Mouse (Mus musculus): ENCODE results near the gene Ltb. TPM values are rescaled to one million over a fixed set of nuclear protein-coding genes. Genes with fewer than 3 reads are reported as not detected.
A peak's percentile ranks its signal among the peaks of the same experiment; 100 is the strongest.
"Not testable (repeated sequence)": the region's sequence is repeated elsewhere in the genome, so short reads cannot be mapped to it uniquely, and the experiment has no call there.

Ltb gene
- polyA plus RNA-seq, 1 experiment from 2014 or later = not detected

DNA sequence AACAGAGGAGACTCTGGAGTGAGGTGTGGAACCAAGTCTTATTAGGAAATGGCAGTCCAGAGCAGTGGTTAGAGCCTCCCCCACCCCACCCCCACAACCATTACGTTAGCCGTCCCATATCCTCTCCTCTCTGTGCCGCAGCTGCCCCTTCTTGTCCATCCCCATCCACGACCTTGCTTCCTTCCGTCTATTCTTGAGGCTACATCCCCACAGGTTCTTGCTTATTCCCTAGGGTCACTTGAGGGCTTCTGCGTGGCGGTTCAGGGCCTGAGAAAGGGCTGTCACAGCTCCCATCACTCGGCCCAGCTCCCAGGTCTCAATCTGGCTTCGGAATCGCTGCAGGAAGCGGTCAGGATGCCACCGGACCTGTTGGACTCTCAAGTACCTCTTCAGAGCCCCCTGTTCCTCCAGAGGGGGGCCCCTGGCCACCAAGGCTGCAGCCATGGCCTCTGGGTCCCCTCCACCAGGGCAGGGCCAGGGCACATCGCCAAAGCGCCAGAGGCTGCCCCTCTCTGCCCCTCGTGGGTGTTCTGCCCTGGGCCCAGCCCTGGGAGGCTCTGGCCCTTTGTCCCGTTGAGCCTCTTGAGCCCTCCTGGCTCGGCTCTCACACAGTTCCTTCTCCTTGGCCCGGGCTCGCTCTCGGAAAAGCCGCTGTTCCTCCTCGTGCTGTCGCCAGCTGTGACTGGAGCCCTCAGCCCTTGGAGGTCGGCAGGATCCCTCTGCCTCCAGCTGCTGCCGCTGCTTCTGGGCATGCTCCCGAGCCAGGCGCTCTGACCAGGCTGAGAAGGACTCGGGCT, 26.1 kb downstream of the Ltb start, which contains the start of gene Gm16181:
Gm16181 (plus strand) TSS at position 679 of the 797 bp plus-strand sequence.
- peaks cover 44% of the 10 kb centered on the region for H3K36me3 ChIP-seq (ENCODE audit: poor library complexity, severe bottlenecking)
- no peak within 1 kb of the TSS for H3K27ac ChIP-seq
- no peaks in the 10 kb centered on the region for H3K9me3 ChIP-seq (replicated peaks)
- no peaks in the 10 kb centered on the region for H3K27me3 ChIP-seq
- no peak within 1 kb of the TSS for H3K4me2 ChIP-seq
- 83% methylated on average over 28 of the region's 28 CpGs for WGBS
- H3K9ac ChIP-seq = no peak within 1 kb of the TSS
- ATAC-seq = no peak
- H3K4me1 ChIP-seq = no peaks in the 10 kb centered on the region
- no peak within 1 kb of the TSS for H3K4me3 ChIP-seq

GRCm38 (mm10) chr17:35222299-35222698, 28.1 kb downstream of the Ltb start:
- no peak for ATAC-seq
- Histone ChIP-seq H3K27me3 (no peaks in the 10 kb centered on the region), H3K27ac (no peak overlapping the region), H3K4me3 (no peak overlapping the region), H3K4me2 (no peak overlapping the region), H3K4me1 (no peaks in the 10 kb centered on the region), H3K9me3 (replicated peaks) (no peaks in the 10 kb centered on the region), H3K36me3 (ENCODE audit: poor library complexity, severe bottlenecking) (peaks cover 56% of the 10 kb centered on the region), H3K9ac (no peak overlapping the region)
- 82% methylated on average over 6 of the region's 6 CpGs for WGBS

- no peak overlapping the region for H3K9ac ChIP-seq
- WGBS = 97% methylated on average over 4 of the region's 4 CpGs
- H3K27ac ChIP-seq = no peak overlapping the region
- H3K4me3 ChIP-seq = no peak overlapping the region
- no peaks in the 10 kb centered on the region for H3K4me1 ChIP-seq
- no peak for ATAC-seq
- no peaks in the 10 kb centered on the region for H3K27me3 ChIP-seq
- H3K4me2 ChIP-seq = no peak overlapping the region
- peaks cover 70% of the 10 kb centered on the region for H3K36me3 ChIP-seq (ENCODE audit: poor library complexity, severe bottlenecking)
- H3K9me3 ChIP-seq (replicated peaks) = no peaks in the 10 kb centered on the region
Observed at GRCm38 (mm10) chr17:35224641-35225040, 30.4 kb downstream of the Ltb start.

GRCm38 (mm10) chr17:35225456-35225855, 31.2 kb downstream of the Ltb start:
- WGBS = 96% methylated on average over 5 of the region's 5 CpGs

DNA sequence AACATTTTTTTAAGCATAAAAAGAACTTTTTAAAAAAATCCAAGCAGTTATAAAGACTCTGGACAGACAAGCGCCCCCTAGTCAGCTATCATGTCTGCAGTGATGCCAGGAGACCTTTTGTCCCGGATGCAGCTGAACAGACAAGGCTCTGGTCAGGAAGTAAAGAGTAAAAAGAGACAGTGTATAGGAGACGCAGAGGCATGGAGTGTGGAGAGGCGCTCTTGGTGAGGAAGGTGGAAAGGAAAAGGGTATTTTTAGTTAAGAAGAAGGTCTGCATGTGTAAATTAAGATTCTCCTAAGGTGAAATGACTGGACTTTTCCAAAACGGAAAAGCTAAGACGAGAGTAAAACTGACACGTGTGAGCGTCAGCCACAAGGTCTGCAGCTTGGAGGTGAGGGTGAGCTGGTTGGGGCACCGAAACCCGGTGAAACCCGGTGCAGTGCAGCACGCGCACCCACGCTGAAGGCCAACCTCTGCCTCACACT, 32.4 kb downstream of the Ltb start:
- no peaks in the 10 kb centered on the region for H3K27me3 ChIP-seq
- 90% methylated on average over 14 of the region's 14 CpGs for WGBS
- peaks cover 70% of the 10 kb centered on the region for H3K36me3 ChIP-seq (ENCODE audit: poor library complexity, severe bottlenecking)
- H3K9ac ChIP-seq = no peak overlapping the region
- no peak for ATAC-seq
- H3K4me2 ChIP-seq = no peak overlapping the region
- H3K27ac ChIP-seq = no peak overlapping the region
- H3K9me3 ChIP-seq (replicated peaks) = no peaks in the 10 kb centered on the region
- no peak overlapping the region for H3K4me3 ChIP-seq
- peaks cover under 1% of the 10 kb centered on the region for H3K4me1 ChIP-seq

More at GRCm38 (mm10) chr17:35225456-35225855, 31.2 kb downstream of the Ltb start:
- H3K4me1 ChIP-seq = no peaks in the 10 kb centered on the region
- peaks cover 68% of the 10 kb centered on the region for H3K36me3 ChIP-seq (ENCODE audit: poor library complexity, severe bottlenecking)
- H3K27me3 ChIP-seq = no peaks in the 10 kb centered on the region
- no peak overlapping the region for H3K4me3 ChIP-seq
- no peaks in the 10 kb centered on the region for H3K9me3 ChIP-seq (replicated peaks)
- no peak for ATAC-seq
- H3K4me2 ChIP-seq = no peak overlapping the region
- no peak overlapping the region for H3K9ac ChIP-seq
- no peak overlapping the region for H3K27ac ChIP-seq

- Histone ChIP-seq H3K4me2 (no peak overlapping the region), H3K36me3 (ENCODE audit: poor library complexity, severe bottlenecking) (peaks cover 57% of the 10 kb centered on the region), H3K9me3 (replicated peaks) (no peaks in the 10 kb centered on the region), H3K4me1 (peaks cover 23% of the 10 kb centered on the region), H3K27ac (no peak overlapping the region), H3K4me3 (no peak overlapping the region), H3K9ac (0 out of 2 replicates have a peak overlapping the region, but pooled peaks have one; percentile 27), H3K27me3 (no peaks in the 10 kb centered on the region)
- 94% methylated on average over 10 of the region's 10 CpGs for WGBS
- no peak for ATAC-seq
Observed at GRCm38 (mm10) chr17:35231022-35231421, 36.8 kb downstream of the Ltb start.

- Histone ChIP-seq H3K9ac (peak overlapping the region; percentile 27; the same call in 1 of the 2 replicates), H3K27me3 (no peaks in the 10 kb centered on the region), H3K27ac (no peak overlapping the region), H3K4me2 (peak overlapping the region; percentile 40), H3K4me3 (0 out of 2 replicates have a peak overlapping the region, but pooled peaks have one; percentile 10), H3K36me3 (ENCODE audit: poor library complexity, severe bottlenecking) (peaks cover 53% of the 10 kb centered on the region), H3K9me3 (replicated peaks) (no peaks in the 10 kb centered on the region), H3K4me1 (peaks cover 30% of the 10 kb centered on the region)
- 13% methylated on average over 12 of the region's 12 CpGs for WGBS
- ATAC-seq = no peak
Observed at GRCm38 (mm10) chr17:35232043-35232442, 37.8 kb downstream of the Ltb start.

- WGBS = 93% methylated on average over 5 of the region's 5 CpGs
- Histone ChIP-seq H3K4me2 (no peak overlapping the region), H3K36me3 (ENCODE audit: poor library complexity, severe bottlenecking) (peaks cover 47% of the 10 kb centered on the region), H3K4me1 (peaks cover 32% of the 10 kb centered on the region), H3K9me3 (replicated peaks) (no peaks in the 10 kb centered on the region), H3K4me3 (no peak overlapping the region), H3K27me3 (no peaks in the 10 kb centered on the region), H3K9ac (peak overlapping the region; percentile 35; the same call in 1 of the 2 replicates), H3K27ac (no peak overlapping the region)
- no peak for ATAC-seq
Observed at GRCm38 (mm10) chr17:35232659-35233058, 38.4 kb downstream of the Ltb start.

GRCm38 (mm10) chr17:35233114-35233980, 39.1 kb downstream of the Ltb start, which contains the start of gene Atp6v1g2:
Atp6v1g2 (plus strand) TSS chr17:35233660.
- peak within 1 kb of the TSS; percentile 86 for H3K9ac ChIP-seq
- H3K4me3 ChIP-seq = peak within 1 kb of the TSS; percentile 58
- peaks cover 40% of the 10 kb centered on the region for H3K36me3 ChIP-seq (ENCODE audit: poor library complexity, severe bottlenecking)
- H3K27me3 ChIP-seq = no peaks in the 10 kb centered on the region
- no peaks in the 10 kb centered on the region for H3K9me3 ChIP-seq (replicated peaks)
- no peak within 1 kb of the TSS for H3K27ac ChIP-seq
- 79% methylated on average over 18 of the region's 18 CpGs for WGBS
- H3K4me1 ChIP-seq = peaks cover 32% of the 10 kb centered on the region
- peak within 1 kb of the TSS; percentile 85 for H3K4me2 ChIP-seq
- ATAC-seq = no peak

- not testable (repeated sequence) for H3K27me3 ChIP-seq; H3K9me3 ChIP-seq (replicated peaks); ATAC-seq; H3K27ac ChIP-seq
- Histone ChIP-seq H3K36me3 (ENCODE audit: poor library complexity, severe bottlenecking) (peaks cover 33% of the 10 kb centered on the region), H3K4me2 (peak overlapping the region; percentile 85), H3K4me3 (peak overlapping the region; percentile 58; the same call in 1 of the 2 replicates), H3K9ac (0 out of 2 replicates have a peak overlapping the region, but pooled peaks have one; percentile 86), H3K4me1 (peaks cover 32% of the 10 kb centered on the region)
- 93% methylated on average over 7 of the region's 7 CpGs for WGBS
Observed at GRCm38 (mm10) chr17:35234090-35234489, 39.9 kb downstream of the Ltb start.

DNA sequence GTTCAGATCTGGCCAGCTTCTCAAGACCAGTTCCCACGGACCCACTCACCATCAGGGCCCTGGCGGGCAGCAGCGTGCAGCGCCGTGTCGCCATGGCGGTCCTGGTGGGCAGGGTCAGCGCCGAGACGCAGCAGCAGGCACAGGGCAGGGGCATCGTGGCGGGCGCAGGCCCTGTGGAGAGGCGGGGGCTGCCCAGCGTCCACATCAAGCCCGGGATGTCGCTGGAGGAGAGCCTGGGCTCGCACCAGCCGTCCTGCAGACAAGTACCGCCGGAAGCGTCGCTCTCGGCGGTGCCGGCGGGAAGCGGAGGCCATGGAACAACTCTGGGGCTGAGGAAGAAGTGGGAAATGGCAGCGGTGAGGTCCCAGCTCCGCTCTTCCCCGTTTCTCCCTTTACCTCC, 40.7 kb downstream of the Ltb start:
- ATAC-seq = no peak
- Histone ChIP-seq H3K36me3 (ENCODE audit: poor library complexity, severe bottlenecking) (peaks cover 25% of the 10 kb centered on the region), H3K9ac (peak overlapping the region; percentile 86), H3K9me3 (replicated peaks) (no peaks in the 10 kb centered on the region), H3K27ac (peak overlapping the region; percentile 97), H3K4me3 (peak overlapping the region; percentile 58), H3K4me2 (peak overlapping the region; percentile 85), H3K27me3 (no peaks in the 10 kb centered on the region), H3K4me1 (peaks cover 32% of the 10 kb centered on the region)
- 15% methylated on average over 28 of the region's 31 CpGs for WGBS
